Mouse (Mus musculus): ENCODE measurements around the gene Wdr64.

- no peak for TF ChIP-seq CTCF (IDR thresholded peaks at IDR 0.05; ENCODE audit: low read depth)
- TF ChIP-seq EP300 (optimal IDR thresholded peaks at IDR 0.05), result no peak
Measured at GRCm38 (mm10) chr1:175712338-175712909, 14.0 kb downstream of the Wdr64 start.

All from stomach, postnatal 0 days (tissue).